Mouse (Mus musculus) lung, postnatal 0 days (tissue): ENCODE measurements around the gene Ambp.

Source experiments
- CTCF ChIP-seq: IDR thresholded peaks from 2 replicates; pipeline ENCODE4 v1.5.1; 2016; ENCODE audit warnings: antibody characterized with exemption, mild to moderate bottlenecking
- EP300 ChIP-seq: IDR thresholded peaks from 2 replicates; pipeline ENCODE4 v1.6.1; 2016; ENCODE audit warnings: antibody characterized with exemption, mild to moderate bottlenecking, control low read depth

- no peak for TF ChIP-seq EP300
- no peak for TF ChIP-seq CTCF
These were observed 15.5 kb upstream of the Ambp start for GRCm38 (mm10) chr4:63170061-63170460.
